Mouse (Mus musculus) frontal cortex, adult (tissue): ENCODE measurements around the gene Csrnp3.
"Not testable (repeated sequence)": the region's sequence is repeated elsewhere in the genome, so short reads cannot be mapped to it uniquely, and the experiment has no call there.

Experiments used
- ATAC-seq: cut with Nextera tagmentation; 2 replicates; pipeline ENCODE4 v1.9.2; 2017; ENCODE audit warnings: mild to moderate bottlenecking, moderate library complexity, mixed read lengths; ENCODE audit not compliant: low TSS enrichment

The Csrnp3 gene

DNA sequence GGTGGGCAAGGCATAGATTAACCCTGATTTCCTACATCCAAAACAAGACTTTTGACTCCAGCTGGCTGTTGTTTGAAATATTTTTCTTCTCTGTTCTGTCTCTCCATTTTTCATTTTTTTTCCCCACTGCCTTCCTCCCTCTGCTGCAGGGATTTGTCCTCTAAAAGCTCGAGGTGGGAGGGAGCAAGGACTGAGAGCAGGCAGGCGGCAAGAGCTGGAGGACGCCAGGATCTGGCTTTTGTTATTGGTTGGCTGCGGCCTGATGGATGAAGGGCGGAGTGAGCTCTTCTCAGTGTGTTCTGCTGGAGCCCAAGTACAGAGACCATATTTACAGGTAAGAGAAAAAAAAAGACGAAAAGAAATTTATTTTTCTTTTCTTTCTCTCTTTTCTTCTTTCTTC is at the start of gene Csrnp3:
TSS of gene Csrnp3 (plus strand) at position 217 of the 400 bp plus-strand sequence.
- peak; percentile 96 for ATAC-seq

DNA sequence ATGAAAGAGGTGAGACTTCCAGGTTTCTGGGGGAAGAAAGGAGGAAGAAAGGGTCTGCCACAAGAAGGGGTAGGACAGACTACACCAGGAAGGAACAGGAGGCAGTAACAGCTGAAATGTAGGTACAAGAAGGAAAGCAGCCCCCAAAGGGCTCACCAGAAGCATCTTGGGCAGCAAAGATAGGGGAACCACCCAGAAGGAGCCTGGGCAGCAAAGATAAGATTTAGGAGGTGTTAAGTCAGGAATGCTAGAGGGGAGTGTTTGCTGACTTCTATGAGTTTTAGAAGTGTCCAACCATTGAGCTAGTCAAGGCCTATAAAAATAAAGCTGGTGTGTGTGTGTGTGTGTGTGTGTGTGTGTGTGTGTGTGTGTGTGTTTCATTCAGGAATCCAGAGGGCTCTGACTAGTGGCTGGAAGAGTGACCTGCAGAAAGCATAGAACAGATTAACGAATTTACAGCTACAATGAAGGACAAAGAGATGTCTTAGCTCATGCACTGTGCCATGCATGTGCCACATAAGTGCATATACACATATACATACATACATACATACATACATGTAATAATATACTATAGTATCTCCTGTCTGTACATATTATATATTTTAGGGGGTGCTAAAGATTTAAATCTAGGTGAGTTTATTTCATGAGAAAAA is 44.4 kb upstream of the Csrnp3 start:
- ATAC-seq, result no peak

DNA sequence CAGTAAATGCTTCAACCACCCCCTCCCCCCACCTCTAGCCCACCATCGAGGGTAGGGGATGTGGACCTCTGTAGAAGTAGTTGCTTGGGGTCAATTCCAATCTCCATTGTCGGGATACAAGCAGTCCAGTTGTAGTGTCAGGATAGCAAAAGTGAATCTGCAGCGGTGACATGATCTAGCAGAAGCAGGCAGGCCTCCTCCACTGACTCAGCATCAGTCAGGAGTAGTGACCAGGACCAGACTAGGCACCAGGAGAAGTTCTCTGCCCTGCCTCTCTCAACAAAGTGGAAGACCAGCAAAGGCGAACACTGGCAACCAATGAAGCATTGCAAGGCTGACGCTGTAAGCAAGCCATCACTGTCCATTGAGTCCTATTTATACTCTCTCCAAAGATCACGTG is 39.0 kb upstream of the Csrnp3 start:
- ATAC-seq, result no peak

DNA sequence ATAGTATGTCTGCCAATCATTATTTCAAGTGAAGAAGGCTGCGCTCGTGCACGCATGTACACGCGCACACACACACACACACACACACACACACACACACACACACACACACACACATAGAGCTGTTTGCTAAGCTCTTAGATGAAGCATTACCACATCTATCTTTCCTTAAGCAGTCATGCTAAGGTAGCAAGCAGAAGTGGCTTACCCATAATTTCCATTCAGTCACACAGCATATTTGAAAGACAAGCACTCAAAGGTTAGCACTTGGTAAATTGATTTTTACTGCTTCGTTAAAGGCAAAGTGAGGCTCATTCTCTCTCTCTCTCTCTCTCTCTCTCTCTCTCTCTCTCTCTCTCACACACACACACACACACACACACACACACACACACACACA is 34.4 kb upstream of the Csrnp3 start:
- ATAC-seq, result not testable (repeated sequence)

DNA sequence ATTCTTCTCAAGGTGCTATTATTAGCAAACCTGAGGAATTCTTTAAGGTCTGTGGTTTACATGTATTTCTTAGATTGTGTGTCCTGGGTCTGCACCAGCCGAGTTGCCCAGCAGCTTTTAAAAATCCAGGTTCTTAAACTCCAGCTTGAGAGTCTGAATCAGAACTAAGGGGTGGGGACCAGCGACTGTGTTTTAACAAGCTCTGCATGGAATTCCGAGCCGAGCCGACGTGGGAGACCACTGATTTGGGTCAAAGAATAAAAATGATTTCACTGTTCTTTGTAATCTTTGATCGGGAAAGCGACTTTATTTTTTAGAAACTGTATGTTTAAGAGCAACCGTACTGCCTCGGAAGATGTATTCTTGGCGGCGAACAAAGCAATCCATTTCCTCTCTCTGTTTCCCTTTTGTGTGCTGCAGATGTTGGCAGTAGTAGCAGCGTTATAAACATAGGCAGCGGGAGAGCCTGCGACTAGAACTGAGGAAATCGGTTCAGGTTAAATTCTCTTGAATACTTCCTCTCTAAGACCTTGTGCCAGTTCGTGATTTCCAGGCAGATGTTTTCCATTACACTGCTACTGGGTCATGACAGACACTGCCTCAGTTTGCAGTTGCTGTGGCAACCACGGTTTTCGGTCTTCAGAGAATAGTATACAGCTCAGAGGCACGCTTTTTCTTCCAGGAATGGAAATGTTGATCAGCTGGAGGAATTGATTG is 27.3 kb upstream of the Csrnp3 start:
- ATAC-seq, result peak; percentile 85

DNA sequence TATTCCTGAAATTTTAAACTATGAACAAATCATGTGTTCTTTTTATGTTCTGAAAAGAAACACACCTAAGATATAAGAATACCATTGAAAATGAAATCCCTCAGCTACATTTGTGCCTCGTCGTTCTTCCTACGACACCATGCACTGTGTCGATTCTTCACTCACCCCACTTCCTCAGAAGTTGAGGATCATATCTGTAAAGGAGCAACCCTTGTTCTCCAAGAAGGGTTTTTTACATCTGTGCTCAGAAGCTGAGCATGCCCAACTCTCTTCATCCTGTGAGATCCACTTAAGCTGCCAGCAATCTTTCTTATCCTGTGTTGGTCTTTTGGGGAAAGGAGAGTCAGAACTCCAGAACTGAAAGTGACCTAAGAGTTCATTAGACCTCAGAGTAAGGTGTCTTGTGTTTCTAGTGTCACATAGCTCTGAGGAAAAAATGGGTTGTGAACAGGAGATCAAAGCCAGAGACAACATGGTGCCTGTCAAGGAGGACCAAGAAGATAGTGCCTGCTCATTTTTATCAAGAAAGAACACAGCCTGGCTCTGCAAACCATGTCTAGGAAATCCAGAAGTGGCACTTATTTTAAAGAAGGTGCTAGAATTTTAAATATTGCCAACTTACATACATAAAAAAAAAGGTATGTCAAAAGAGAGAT is 25.3 kb upstream of the Csrnp3 start:
- no peak for ATAC-seq

DNA sequence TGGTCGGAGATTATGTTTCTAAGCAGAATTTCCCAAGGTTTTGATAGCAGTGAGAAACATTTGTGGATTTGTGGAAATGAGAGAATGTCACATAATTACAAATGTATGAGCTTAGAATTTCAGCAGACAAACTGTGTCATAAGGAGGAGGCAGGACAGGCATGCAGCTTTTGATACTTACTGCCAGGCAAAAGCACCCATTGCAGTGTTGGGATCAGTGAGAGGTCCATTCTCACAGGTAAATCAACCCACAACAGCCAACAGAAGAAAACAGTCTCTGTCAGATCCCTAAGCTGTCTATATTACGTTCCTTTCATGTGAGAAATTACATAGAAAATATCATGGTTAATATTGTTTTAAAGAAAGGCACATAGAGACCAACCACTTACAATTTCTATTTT is 19.3 kb upstream of the Csrnp3 start:
- peak; percentile 48; the same call in 1 of the 2 replicates for ATAC-seq

DNA sequence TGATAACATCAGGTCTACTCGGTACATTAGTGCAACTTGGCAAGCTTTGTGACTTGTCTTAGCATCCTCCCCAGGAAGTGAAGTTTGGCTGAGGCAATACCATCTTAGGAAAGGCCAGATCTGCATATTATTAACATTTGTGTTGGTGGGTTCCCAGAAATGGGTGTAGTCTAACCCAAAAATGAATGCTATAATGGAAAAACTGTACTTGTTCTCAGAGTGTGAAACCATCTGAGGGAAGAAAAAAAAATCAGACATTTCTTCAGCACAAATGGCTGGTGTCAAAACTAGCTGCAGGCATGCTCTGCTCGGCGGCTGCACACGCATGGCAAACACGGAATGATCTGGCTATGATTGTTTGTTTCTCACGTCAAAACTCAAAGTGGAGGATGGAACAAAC is 18.8 kb upstream of the Csrnp3 start:
- peak; percentile 93 for ATAC-seq

DNA sequence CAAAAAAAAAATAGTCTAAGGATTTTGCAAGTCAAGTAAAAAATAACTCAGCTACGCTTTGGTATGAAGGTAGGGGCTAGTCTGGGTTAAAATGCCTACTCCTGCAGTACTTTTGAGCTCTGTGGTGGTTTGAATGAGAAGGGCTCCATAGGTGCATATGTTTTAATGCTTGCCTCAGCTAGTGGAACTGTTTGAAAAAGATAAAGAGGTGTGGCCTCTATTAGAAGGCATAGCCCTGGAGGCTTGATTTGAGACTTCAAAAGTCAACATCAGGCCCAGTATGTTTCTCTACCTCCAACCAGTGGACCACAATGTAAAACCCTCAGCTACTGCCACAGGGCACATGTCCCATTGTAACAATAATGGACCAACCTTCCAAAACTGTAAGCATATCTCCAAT is 16.9 kb upstream of the Csrnp3 start:
- ATAC-seq, result no peak

DNA sequence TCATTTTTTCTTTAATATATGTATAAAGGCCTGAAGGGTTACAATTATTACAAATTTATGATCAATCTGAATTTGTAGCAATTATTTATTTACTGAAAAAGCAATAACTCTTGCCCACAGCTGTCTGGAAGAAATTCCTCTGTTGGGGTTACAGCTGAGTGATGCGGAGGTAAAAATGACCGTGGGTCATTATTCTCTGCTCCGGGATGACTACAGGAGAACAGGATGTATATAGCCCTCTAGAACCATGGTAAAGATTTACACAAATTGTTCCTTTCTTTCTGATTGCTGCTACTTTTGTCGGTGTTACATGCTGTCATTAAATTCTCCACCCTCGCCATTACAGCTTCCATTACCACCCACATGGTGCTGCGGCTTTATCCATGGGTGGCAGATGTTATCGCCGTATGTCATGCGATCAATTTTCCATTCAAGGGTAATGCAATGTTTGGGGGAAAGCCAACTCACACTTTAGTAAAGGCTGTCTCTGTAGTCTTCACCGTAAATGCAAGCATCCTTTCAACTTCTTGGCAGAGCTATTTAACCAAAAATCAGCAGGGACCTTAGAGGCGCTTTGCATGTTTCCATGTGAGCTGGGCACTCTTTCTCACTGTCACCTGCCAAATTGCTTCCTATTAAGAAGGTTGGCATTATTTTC is 12.7 kb upstream of the Csrnp3 start:
- ATAC-seq, result peak; percentile 55; the same call in 1 of the 2 replicates

DNA sequence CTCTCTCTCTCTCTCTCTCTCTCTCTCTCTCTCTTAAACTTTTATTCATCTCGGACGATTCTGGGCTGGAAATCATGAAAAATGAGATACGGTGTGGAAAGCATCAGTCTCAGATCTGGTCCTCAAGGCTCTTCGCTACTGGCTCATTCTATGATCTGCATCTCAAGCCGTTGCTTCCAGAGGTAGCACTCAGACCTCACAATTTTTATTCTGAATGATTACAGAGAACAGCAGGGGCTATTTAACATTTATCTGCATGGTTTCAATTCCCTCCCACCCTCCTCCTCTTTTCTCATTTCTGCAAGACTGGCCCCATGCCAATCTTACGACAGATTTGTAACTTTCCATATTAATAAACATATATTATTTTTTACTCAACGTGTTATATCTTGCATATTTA is 12.1 kb upstream of the Csrnp3 start:
- ATAC-seq, result no peak

DNA sequence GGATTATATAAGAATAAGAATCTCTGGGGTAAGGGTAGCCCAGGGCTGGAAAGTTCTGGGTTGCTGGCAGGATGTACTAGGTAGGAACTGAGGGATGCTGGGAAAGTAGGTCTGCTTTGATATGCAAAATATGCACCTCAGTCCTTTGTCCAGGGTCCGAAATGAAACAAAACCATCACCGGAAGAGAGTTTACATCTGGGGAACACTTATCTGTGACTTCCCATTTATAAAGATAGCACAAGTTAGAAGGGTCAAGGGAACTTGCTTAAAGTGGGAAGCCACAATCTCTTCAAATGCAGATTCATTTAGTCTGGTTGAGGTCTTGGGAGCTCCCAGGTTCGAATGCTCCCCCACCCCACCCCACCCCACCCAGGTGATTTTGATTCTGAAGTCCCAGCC is 4.0 kb upstream of the Csrnp3 start:
- no peak for ATAC-seq

DNA sequence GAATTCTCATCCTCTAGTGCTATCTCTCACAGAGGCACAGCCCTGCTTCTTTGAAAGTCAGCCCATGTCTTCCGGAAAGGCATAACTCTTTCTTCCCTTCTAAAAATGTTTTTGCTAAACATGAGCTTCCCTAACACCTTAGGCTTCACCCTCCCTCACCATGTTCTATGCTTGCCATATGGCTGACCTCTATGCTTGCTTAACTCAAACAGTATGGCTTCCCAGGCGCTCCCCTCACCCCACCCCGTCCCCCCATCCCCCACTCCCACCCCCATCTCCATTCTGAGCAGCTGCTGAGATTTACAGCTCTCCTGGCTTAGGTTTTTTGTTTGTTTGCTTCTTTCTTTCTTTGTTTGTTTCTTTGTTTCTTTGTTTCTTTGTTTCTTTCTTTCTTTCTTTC is 3.2 kb upstream of the Csrnp3 start:
- ATAC-seq, result no peak

DNA sequence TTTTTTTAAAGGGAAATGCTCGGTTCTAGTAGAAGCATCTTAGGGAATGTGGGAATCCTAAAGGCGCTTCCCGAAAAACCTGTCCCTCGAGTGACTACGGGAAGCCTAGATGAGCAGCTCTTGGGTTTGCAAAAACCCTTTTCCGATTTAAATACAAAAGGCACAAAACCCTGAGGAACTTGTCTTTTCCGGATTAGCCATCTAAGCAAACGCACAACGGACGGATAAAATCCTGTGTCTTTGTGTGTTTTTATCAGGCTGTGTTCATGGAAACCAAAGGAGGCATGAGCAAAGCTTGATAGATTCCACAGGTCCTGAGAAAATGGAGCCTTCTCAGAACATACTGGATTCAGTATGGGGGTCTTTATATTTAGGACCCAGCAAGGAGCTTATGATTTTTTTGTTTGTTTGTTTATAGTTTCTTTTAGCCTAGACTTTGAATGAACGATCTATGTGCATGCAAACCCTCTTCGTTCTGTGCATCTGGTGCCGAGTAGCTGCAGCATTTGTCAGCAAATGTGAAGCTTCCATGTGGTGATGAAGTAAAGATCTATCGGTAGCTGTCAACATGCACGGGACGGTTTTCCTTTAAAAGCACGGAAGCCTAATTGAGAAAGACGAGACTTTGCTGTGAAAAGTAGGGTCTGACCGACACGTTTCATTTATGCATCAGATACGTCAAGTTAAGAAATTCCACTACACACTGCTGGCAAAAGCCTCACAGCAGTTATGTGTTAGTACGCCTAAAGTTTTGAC is 611 bp downstream of the Csrnp3 start:
- peak; percentile 36; the same call in 1 of the 2 replicates for ATAC-seq

DNA sequence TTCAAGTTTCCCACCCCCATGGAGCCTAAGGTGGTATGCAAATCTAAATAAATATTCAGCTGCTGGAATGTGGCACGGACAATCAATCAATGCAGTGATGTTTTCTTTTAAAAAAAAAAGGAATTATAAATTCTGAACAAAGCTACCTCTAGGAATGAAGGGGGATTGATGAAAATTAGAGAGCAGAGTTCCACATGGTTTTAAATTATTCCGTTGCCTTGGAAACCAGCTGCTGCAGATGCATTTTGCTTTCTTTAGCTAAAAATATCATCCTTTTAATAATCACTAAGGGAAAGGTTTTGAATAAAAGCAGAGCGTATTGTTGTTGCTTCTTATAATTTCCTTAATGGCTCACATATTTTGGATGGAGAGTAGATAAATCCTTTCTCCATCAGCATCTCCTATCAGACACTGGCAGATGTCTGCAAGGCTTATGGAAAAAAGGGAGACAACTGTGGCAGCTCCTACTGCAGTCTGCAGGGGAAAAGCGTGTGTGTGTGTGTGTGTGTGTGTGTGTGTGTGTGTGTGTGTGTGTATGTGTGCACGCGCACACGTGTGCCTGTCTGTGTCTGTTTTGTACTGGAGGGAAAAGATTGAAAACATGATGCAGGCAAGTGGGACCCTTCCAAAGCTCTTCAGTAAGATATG is 2.0 kb downstream of the Csrnp3 start:
- ATAC-seq, result no peak

DNA sequence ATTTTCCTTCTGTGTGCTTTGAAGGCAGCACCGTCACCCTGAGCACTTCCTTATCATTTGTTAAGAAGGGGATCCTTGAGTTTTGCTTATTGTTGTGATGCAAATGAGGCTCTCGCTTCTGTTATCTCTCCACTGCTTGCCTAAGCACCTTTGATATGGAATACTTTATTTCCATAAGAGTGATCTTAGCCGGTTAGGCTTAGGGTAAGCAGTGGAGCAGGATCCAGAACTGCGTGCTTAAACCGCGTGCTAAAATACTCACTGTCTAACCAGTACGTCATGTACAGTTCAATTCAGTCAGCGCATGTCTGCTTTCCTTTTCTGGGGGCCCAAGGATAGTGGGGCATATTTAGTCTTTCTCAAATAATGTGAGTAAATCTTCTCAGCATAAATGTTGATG is 3.1 kb downstream of the Csrnp3 start:
- ATAC-seq, result no peak

DNA sequence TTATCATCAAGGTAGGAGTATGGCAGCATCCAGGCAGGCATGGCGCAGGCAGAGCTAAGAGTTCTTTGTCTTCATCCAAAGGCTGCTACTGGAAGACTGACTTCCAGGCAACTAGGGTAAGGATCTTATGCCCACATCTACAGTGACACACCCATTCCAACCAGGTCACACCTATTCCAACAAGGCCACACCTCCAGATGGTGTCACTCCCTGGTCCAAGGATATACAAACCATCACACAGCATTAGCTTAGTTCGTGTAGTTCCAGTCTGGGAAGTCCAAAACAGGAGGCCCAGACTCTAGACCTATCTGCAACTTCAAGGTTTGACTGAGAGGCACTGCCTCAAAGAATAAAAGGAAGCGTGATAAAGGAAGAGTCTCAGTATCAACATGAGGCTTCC is 4.7 kb downstream of the Csrnp3 start:
- not testable (repeated sequence) for ATAC-seq

DNA sequence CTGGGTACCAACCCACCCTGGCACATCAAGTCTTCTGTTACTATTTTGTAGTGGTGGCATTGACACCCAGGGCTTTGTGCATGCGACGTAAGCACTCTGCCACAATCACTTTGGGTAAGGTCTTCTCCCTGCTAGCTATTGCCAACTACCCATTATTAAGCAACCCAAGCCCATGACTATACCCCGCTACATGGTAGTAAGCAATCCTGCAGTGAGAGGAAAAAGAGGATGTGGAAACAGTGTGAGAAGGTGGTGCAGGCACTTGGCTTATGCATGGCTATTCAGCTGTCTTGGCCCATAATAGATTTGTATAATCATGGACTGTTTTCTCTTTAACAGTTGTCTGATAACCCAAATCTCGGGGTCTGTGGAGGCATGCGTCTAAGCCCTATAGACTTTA is 11.2 kb downstream of the Csrnp3 start:
- no peak for ATAC-seq

DNA sequence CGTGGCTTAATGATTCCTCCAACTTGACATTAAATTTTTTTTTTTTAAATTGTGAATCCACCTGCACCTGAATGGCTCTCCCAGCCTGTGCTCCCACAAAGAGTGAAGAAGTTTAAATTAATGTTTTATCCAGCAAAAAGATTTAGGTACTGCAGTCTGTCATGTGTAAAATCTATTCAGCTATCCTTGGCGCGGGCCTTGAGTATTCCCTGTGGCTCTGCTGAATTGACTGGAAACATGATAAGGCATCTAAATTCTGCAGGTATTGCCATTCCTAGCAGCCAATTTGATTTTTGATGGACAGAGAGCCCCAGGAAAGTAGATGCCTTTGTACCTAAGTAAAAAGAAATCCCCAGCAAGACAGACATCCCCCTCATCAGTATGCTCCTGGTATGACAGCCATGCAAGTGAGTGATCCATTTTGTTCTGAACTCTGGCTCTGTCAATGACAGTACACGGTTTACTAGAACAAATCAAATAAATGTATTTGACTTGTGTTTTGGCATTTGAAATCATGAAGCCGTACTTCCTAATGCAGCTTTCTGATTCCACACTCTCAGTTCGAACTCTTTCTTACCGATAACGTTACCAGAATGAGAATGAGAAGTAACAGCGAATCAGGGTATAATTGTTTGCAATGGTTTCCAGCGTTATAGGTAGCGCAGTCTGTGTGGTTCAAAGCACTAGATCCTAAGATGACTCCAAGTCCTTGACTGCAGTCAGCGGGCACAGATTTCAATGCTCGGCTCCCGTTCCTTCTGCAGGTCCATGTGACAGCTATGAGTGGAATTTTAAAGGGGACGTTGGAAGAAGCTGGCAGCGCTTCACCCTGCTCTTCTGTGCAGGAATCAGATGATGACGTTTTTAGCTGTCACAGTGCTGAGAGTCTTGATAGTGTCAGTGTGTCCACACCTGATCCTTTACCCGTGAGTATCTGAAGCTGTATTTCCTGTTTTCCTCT is 14.5 kb downstream of the Csrnp3 start:
- ATAC-seq, result peak; percentile 88

DNA sequence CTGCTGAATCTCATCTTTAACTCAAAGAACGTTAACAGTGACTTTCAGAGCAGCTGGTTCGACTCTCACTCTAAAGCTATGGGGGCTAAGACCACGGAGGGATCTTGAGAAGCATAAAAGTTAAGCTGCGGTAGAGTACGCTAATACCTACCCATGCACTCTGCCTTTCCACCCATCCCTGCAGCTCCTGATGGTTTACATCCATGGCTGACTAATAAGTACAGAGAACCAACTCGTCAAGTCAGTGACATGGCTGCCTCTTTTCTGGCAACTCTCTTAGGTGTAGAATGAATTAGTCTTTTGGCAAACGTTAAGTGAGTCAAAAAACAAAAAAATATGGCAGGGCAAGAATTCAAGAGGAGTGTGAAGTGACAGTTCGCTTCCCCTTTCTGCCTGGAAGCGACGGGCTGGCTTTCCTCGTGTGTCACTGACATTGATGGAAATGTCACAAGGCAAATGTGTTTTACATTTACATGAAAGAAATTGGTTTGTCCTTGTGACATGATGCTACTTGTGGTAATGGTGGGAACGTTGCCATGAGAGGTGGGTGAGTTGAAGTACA is 19.3 kb downstream of the Csrnp3 start:
- no peak for ATAC-seq
